Mouse (Mus musculus) heart, embryonic 12.5 days (tissue): Measurements from ENCODE around the gene Gm13290. TPM values are rescaled to one million over a fixed set of nuclear protein-coding genes. Genes with fewer than 3 reads are reported as not detected.
"Not testable (repeated sequence)": the region's sequence is repeated elsewhere in the genome, so short reads cannot be mapped to it uniquely, and the experiment has no call there.

Experiments
- ATAC-seq: fragments of 200-750 bp; cut with Nextera tagmentation; 2 replicates; pipeline ENCODE4 v1.8.0; 2017; ENCODE audit warnings: moderate TSS enrichment, moderate library complexity; ENCODE audit not compliant: insufficient number of reproducible peaks, low FRiP score
- H3K27ac ChIP-seq: fragments of 300-500 bp; sonication (generic); 2 replicates; pipeline ENCODE4 v1.5.1; 2016; ENCODE audit warnings: mild to moderate bottlenecking, moderate library complexity; ENCODE audit not compliant: poor library complexity, severe bottlenecking
- H3K27me3 ChIP-seq: fragments of 300-500 bp; sonication (generic); replicated peaks from 2 replicates; pipeline ENCODE4 v1.6.1; 2016; ENCODE audit warnings: mild to moderate bottlenecking, moderate library complexity
- H3K36me3 ChIP-seq: fragments of 300-500 bp; sonication (generic); 2 replicates; pipeline ENCODE4 v1.6.1; 2016; ENCODE audit warnings: mild to moderate bottlenecking, moderate library complexity
- H3K4me1 ChIP-seq: fragments of 300-500 bp; sonication (generic); replicated peaks from 2 replicates; pipeline ENCODE4 v1.6.1; 2016; ENCODE audit warnings: mild to moderate bottlenecking
- H3K4me2 ChIP-seq: fragments of 300-500 bp; sonication (generic); 2 replicates; pipeline ENCODE4 v1.6.1; 2016; ENCODE audit warnings: mild to moderate bottlenecking, moderate library complexity
- H3K4me3 ChIP-seq: fragments of 300-500 bp; sonication (generic); 2 replicates; pipeline ENCODE4 v1.5.1; 2016; ENCODE audit warnings: mild to moderate bottlenecking
- H3K9ac ChIP-seq: fragments of 300-500 bp; sonication (generic); 2 replicates; pipeline ENCODE4 v1.6.1; 2016; ENCODE audit warnings: mild to moderate bottlenecking, moderate library complexity
- H3K9me3 ChIP-seq: fragments of 300-500 bp; sonication (generic); replicated peaks from 2 replicates; pipeline ENCODE4 v1.6.1; 2016; ENCODE audit warnings: mild to moderate bottlenecking, moderate library complexity
- WGBS: fragments of 180-500 bp; shearing (Covaris S2); methylation state at CpG from one replicate; pipeline ENCODE4 v1.1.7; 2016; 5-methylcytosine and 5-hydroxymethylcytosine counted together
- polyA plus RNA-seq: library from polyadenylated mRNA; unstranded; fragments of >200 nt; fragmentation: Nextera tagmentation; extraction: Ambion mirVana; gene quantifications from 2 replicates; pipeline ENCODE4 v1.2.1, GENCODE M21; 2016

The Gm13290 gene
- polyA plus RNA-seq, 1 experiment from 2014 or later = 0.33 TPM

DNA sequence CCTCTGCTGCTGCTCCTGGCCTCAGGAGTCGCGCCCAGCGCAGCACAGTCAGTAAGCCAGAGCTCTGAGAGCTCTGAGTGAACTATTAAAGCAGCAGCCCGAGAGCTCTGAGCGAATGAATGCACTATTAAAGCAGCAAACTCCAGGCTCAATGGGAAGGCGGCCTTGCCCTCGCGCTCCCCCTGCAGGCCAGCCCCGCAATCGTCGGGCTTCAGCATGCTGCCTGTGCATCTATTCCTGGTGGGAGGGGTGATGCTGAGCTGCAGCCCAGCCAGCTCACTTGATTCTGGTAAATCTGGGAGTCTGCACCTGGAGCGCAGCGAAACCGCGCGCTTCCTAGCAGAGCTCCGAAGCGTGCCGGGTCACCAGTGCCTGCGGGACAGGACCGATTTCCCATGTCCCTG is 16.0 kb upstream of the Gm13290 start:
- H3K4me2 ChIP-seq = peak overlapping the region; percentile 77
- H3K4me1 ChIP-seq, H3K9me3 ChIP-seq, H3K36me3 ChIP-seq, H3K27me3 ChIP-seq: not testable (repeated sequence)
- H3K4me3 ChIP-seq = peak overlapping the region; percentile 64
- ATAC-seq = peak; percentile 97
- H3K27ac ChIP-seq = peak overlapping the region; percentile 98
- WGBS = under 1% methylated on average over 21 of the region's 21 CpGs
- H3K9ac ChIP-seq = peak overlapping the region; percentile 85

DNA sequence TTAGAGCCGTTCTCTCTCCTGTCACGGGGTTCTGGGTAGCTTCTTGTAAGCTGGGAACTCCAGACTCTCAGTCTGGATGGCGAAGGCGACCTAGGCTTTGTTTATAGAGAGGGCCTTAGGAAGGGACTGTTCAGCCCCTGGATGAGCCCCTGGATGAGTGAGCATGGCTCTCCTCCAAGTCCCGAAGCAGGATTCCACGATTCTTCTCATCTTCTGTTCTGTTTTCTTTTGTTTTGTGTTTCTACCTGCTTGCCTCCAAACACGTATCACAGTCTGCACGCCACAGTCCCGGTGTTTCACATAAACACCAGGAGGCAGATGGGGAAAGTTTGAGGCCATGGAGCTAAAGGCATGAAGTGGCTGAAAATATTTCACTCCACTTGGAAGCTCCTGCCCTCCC is 14.9 kb upstream of the Gm13290 start:
- not testable (repeated sequence) for H3K27me3 ChIP-seq, ATAC-seq, H3K27ac ChIP-seq, H3K4me2 ChIP-seq, H3K4me3 ChIP-seq, H3K9me3 ChIP-seq, H3K4me1 ChIP-seq, H3K9ac ChIP-seq, H3K36me3 ChIP-seq
- 80% methylated on average over 9 of the region's 9 CpGs for WGBS

DNA sequence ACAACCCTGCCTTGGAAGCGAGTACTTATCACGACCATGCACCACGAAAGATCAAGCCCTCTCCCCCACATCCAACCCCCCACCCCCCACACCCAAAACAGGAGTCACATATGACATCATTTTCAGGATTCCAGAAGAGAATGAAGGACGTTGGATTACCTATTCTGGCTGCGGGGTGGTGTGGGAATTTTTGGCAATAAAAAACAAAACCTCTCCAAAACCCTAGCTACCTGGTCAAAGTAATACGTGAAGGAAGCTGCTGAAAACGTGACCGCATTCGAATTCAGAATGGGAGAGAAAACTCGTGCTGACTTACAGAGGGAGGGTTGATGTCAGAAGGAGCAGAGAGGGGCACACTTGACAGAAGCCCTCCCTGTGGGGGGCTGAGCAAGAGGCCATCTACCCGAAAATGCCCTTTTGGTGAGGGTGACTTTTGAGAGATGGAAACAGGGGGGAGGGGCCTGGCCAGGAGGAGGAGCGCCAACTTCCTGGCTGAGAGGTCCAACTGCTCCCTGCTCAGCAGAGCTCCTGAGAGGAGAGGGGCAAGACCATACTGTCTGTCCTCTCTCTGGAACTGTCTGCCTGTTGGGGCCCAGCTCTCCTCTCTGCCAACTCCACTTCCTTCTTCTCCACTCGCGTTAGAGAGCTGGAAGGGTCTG is 13.9 kb upstream of the Gm13290 start, which contains the start of gene Gm13283:
TSS of gene Gm13283 (plus strand) at position 510 of the 659 bp plus-strand sequence.
- Histone ChIP-seq H3K4me3 (peak within 1 kb of the TSS; percentile 36), H3K9ac (peak within 1 kb of the TSS; percentile 61; the same call in 1 of the 2 replicates), H3K4me2 (peak within 1 kb of the TSS; percentile 58)
- not testable (repeated sequence) for H3K4me1 ChIP-seq, ATAC-seq, H3K27ac ChIP-seq, H3K36me3 ChIP-seq, H3K9me3 ChIP-seq, H3K27me3 ChIP-seq
- WGBS = 14% methylated on average over 12 of the region's 14 CpGs

DNA sequence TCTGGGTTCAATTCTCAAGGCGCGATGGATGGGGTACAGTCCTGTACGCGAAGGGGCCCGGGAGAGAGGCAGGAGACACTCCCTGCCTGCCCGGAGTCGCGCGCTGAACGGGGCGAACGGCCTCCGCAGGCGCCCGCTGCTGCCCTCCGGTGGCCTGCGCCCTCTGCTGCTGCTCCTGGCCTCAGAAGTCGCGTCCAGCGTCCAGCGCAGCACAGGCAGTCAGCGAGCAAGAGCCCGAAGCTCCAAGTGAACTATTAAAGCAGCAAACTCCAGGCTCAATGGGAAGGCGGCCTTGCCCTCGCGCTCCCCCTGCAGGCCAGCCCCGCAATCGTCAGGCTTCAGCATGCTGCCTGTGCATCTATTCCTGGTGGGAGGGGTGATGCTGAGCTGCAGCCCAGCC is 13.2 kb upstream of the Gm13290 start:
- ATAC-seq = not testable (repeated sequence)
- WGBS = under 1% methylated on average over 24 of the region's 28 CpGs

DNA sequence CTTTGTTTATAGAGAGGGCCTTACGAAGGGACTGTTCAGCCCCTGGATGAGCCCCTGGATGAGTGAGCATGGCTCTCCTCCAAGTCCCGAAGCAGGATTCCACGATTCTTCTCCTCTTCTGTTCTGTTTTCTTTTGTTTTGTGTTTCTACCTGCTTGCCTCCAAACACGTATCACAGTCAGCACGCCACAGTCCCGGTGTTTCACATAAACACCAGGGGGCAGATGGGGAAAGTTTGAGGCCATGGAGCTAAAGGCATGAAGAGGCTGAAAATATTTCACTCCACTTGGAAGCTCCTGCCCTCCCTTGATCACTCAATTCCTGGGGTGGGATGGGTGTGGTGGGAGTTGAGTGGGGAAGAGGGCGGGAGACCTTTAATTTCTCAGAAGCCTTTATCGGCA is 11.9 kb upstream of the Gm13290 start:
- H3K9me3 ChIP-seq, H3K27ac ChIP-seq, H3K36me3 ChIP-seq, H3K4me1 ChIP-seq, H3K9ac ChIP-seq, ATAC-seq, H3K27me3 ChIP-seq, H3K4me3 ChIP-seq, H3K4me2 ChIP-seq: not testable (repeated sequence)
- WGBS = 65% methylated on average over 6 of the region's 8 CpGs

More for the DNA sequence above, 13.2 kb upstream of the Gm13290 start:
- not testable (repeated sequence) for H3K27ac ChIP-seq, H3K4me1 ChIP-seq, H3K36me3 ChIP-seq, H3K27me3 ChIP-seq, H3K9me3 ChIP-seq
- Histone ChIP-seq H3K9ac (peak overlapping the region; percentile 61; the same call in 1 of the 2 replicates), H3K4me3 (peak overlapping the region; percentile 36), H3K4me2 (peak overlapping the region; percentile 58)

DNA sequence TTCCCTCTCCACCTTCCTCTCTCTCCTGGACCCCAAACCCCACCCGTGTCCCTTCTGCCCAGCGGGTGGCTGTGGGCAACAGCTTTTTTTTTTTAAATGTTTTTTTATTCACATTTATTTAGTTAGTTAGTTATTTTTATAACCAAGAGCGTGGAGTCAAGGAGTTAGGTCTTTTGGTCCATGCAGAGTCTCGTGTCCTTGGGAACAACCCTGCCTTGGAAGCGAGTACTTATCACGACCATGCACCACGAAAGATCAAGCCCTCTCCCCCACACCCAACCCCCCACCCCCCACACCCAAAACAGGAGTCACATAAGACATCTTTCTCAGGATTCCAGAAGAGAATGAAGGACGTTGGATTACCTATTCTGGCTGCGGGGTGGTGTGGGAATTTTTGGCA is 11.3 kb upstream of the Gm13290 start:
- not testable (repeated sequence) for H3K4me3 ChIP-seq, H3K9me3 ChIP-seq, H3K27me3 ChIP-seq, H3K9ac ChIP-seq, H3K4me1 ChIP-seq, H3K36me3 ChIP-seq, ATAC-seq, H3K27ac ChIP-seq
- 45% methylated on average over 9 of the region's 9 CpGs for WGBS
- peak overlapping the region; percentile 53; the same call in 1 of the 2 replicates for H3K4me2 ChIP-seq

DNA sequence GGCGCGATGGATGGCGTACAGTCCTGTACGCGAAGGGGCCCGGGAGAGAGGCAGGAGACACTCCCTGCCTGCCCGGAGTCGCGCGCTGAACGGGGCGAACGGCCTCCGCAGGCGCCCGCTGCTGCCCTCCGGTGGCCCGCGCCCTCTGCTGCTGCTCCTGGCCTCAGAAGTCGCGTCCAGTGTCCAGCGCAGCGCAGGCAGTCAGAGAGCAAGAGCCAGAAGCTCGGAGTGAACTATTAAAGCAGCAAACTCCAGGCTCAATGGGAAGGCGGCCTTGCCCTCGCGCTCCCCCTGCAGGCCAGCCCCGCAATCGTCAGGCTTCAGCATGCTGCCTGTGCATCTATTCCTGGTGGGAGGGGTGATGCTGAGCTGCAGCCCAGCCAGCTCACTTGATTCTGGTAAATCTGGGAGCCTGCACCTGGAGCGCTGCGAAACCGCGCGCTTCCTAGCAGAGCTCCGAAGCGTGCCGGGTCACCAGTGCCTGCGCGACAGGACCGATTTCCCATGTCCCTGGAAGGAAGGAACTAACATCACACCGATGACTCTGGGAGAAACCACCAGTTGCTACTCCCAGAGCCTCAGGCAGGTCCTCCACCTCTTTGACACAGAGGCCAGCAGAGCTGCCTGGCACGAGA is 10.1 kb upstream of the Gm13290 start:
- not testable (repeated sequence) for ATAC-seq, H3K36me3 ChIP-seq, H3K4me1 ChIP-seq, H3K9ac ChIP-seq, H3K9me3 ChIP-seq, H3K27me3 ChIP-seq
- H3K27ac ChIP-seq = peak overlapping the region; percentile 60; the same call in 1 of the 2 replicates
- 2% methylated on average over 41 of the region's 42 CpGs for WGBS
- peak overlapping the region; percentile 57 for H3K4me2 ChIP-seq
- H3K4me3 ChIP-seq = peak overlapping the region; percentile 31; the same call in 1 of the 2 replicates

DNA sequence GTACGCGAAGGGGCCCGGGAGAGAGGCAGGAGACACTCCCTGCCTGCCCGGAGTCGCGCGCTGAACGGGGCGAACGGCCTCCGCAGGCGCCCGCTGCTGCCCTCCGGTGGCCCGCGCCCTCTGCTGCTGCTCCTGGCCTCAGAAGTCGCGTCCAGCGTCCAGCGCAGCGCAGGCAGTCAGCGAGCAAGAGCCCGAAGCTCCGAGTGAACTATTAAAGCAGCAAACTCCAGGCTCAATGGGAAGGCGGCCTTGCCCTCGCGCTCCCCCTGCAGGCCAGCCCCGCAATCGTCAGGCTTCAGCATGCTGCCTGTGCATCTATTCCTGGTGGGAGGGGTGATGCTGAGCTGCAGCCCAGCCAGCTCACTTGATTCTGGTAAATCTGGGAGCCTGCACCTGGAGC is 3.0 kb downstream of the Gm13290 start, which contains the start of gene Gm13289:
TSS of gene Gm13289 (plus strand) at position 301 of the 400 bp plus-strand sequence.
- WGBS = no CpG with 5 or more reads among the region's 29 CpGs
- not testable (repeated sequence) for H3K4me2 ChIP-seq, H3K9ac ChIP-seq, H3K9me3 ChIP-seq, H3K4me3 ChIP-seq, H3K36me3 ChIP-seq, H3K4me1 ChIP-seq, ATAC-seq, H3K27me3 ChIP-seq, H3K27ac ChIP-seq

DNA sequence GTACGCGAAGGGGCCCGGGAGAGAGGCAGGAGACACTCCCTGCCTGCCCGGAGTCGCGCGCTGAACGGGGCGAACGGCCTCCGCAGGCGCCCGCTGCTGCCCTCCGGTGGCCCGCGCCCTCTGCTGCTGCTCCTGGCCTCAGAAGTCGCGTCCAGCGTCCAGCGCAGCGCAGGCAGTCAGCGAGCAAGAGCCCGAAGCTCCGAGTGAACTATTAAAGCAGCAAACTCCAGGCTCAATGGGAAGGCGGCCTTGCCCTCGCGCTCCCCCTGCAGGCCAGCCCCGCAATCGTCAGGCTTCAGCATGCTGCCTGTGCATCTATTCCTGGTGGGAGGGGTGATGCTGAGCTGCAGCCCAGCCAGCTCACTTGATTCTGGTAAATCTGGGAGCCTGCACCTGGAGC is 5.9 kb downstream of the Gm13290 start, which contains the start of gene Gm13272:
TSS of gene Gm13272 (plus strand) at position 301 of the 400 bp plus-strand sequence.
- WGBS = no CpG with 5 or more reads among the region's 29 CpGs
- H3K9ac ChIP-seq, H3K4me3 ChIP-seq, H3K4me2 ChIP-seq, H3K4me1 ChIP-seq, H3K9me3 ChIP-seq, ATAC-seq, H3K36me3 ChIP-seq, H3K27ac ChIP-seq, H3K27me3 ChIP-seq: not testable (repeated sequence)

DNA sequence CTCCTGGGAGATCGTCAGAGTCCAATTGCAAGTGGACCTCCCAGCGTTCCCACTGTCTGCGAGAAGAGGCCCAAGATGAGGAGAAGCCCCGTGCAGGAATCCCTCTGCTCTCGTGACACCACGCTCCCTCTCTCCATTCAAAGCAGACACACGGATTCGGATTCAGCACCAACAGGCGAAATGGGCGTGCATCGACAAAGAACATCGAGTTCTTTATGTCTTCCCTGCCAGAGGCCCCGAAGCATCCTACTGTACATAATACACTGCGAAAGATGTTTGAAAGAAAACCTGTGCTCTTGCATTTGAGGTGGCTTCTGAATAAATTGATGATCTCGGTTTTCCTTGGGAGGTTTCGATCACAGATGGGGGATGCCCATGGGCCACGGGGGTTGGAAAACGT is 6.7 kb downstream of the Gm13290 start:
- not testable (repeated sequence) for H3K27me3 ChIP-seq, H3K4me2 ChIP-seq, H3K9me3 ChIP-seq, H3K36me3 ChIP-seq, H3K4me1 ChIP-seq, H3K27ac ChIP-seq, H3K9ac ChIP-seq, ATAC-seq, H3K4me3 ChIP-seq
- WGBS = 43% methylated on average over 16 of the region's 18 CpGs

DNA sequence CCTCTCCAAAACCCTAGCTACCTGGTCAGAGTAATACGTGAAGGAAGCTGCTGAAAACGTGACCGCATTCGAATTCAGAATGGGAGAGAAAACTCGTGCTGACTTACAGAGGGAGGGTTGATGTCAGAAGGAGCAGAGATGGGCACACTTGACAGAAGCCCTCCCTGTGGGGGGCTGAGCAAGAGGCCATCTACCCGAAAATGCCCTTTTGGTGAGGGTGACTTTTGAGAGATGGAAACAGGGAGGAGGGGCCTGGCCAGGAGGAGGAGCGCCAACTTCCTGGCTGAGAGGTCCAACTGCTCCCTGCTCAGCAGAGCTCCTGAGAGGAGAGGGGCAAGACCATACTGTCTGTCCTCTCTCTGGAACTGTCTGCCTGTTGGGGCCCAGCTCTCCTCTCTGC is 8.2 kb downstream of the Gm13290 start, which contains the start of gene Ifnz:
TSS of gene Ifnz (plus strand) at position 301 of the 400 bp plus-strand sequence.
- ATAC-seq, H3K27me3 ChIP-seq, H3K9me3 ChIP-seq, H3K36me3 ChIP-seq, H3K4me1 ChIP-seq, H3K9ac ChIP-seq: not testable (repeated sequence)
- Histone ChIP-seq H3K27ac (peak within 1 kb of the TSS; percentile 51; the same call in 1 of the 2 replicates), H3K4me3 (peak within 1 kb of the TSS; percentile 31; the same call in 1 of the 2 replicates), H3K4me2 (peak within 1 kb of the TSS; percentile 62)
- 15% methylated on average over 5 of the region's 7 CpGs for WGBS
